8 mouse cellular contexts compared by ENCODE assay signal in the genomic region with DNA sequence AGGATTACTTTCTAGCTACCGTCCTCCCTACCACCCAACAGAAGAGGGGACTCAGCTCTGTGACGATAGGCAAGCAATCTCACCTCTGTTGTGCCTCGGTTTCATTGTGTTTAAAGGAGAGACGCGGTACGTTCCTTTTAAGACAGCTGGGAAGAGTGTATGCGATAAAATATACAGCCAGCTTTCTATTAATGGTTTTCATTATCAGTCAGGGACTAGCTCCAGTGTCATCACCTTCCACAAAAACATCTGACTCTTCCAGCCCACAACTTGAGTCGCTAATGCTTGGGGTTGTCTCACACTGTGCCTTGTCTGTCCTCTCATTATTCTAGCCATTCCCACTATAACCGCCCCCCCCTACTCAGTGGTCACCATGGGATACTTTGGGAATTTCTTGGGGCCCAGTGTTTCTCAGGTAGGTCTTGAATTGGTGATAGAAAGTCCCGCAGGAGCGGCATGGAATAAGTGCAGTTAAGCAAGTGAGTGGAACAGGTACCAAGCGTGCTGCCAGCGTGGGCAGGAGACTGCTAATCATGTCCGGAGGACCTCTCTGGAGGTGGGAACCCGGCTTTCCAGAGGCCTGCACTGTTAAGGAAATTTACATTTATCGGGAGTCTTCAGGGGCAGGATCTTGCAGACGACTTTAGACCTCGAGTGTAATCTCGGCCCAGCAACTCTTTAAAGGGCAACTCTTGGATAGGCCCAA. TPM values are rescaled to one million over a fixed set of nuclear protein-coding genes. Genes with fewer than 3 reads are reported as not detected.
A peak's percentile ranks its signal among the peaks of the same experiment; 100 is the strongest.
DNase-seq lines count a peak whose midpoint lies in the region; ATAC-seq lines count a peak whose summit lies in the region.
"Had no signal": no experiment of that assay in that cellular context is flagged by ENCODE, and none has a peak within 500 bp of the region (broad histone marks: within the 10 kb centered on the region; RNA-seq: fewer than 3 reads in every experiment).

No protein-coding gene starts in this region.

- peak overlapping the region; percentile 90 for H3K27ac ChIP-seq in forebrain, embryonic 10.5 days
- H3K27ac ChIP-seq in limb, embryonic 13.5 days = no peak overlapping the region
- H3K27ac ChIP-seq in stomach, embryonic 14.5 days (ENCODE audit: low read length) = peak overlapping the region; percentile 44; the same call in 1 of the 2 replicates

- no peaks in the 10 kb centered on the region for H3K9me3 ChIP-seq in megakaryocyte, embryonic 14.5 days
- no peaks in the 10 kb centered on the region for H3K9me3 ChIP-seq in forebrain, embryonic 10.5 days
- H3K9me3 ChIP-seq in limb, embryonic 13.5 days = no peaks in the 10 kb centered on the region
- H3K9me3 ChIP-seq in stomach, embryonic 14.5 days (ENCODE audit: control insufficient read depth, low read depth, low read length) = no peaks in the 10 kb centered on the region

- peak overlapping the region; percentile 98 for H3K4me2 ChIP-seq in limb, embryonic 13.5 days (replicated peaks)
- H3K4me2 ChIP-seq in stomach, embryonic 14.5 days (replicated peaks; ENCODE audit: low read depth, low read length) = peak overlapping the region; percentile 96

- 44% methylated on average over 19 of the region's 19 CpGs for WGBS in forebrain, embryonic 10.5 days
- WGBS in limb, embryonic 13.5 days = 43% methylated on average over 19 of the region's 19 CpGs
- 51% methylated on average over 19 of the region's 19 CpGs for WGBS in stomach, embryonic 14.5 days

- DNase-seq in forebrain, embryonic 10.5 days (ENCODE audit: extremely low spot score, low spot score) = no peak
- DNase-seq in cerebellum, postnatal 25 days = no peak
- no peak for DNase-seq in left cerebral cortex, adult 9 months (ENCODE audit: low spot score in 2 of 2)

- 0 out of 2 replicates have a peak overlapping the region, but pooled peaks have one; percentile 75 for H3K9ac ChIP-seq in limb, embryonic 13.5 days
- H3K9ac ChIP-seq in stomach, embryonic 14.5 days (replicated peaks; ENCODE audit: low read depth, low read length) = 0 out of 2 replicates have a peak overlapping the region, but pooled peaks have one; percentile 29

- H3K36me3 ChIP-seq in megakaryocyte, embryonic 14.5 days (replicated peaks; ENCODE audit: low read length) = no peaks in the 10 kb centered on the region
- H3K36me3 ChIP-seq in forebrain, embryonic 10.5 days (replicated peaks) = no peaks in the 10 kb centered on the region
- H3K36me3 ChIP-seq in limb, embryonic 13.5 days = no peaks in the 10 kb centered on the region
- no peaks in the 10 kb centered on the region for H3K36me3 ChIP-seq in stomach, embryonic 14.5 days (ENCODE audit: control insufficient read depth, insufficient read depth, low read length)

- peak overlapping the region; percentile 98 for H3K4me3 ChIP-seq in megakaryocyte, embryonic 14.5 days (replicated peaks)
- peak overlapping the region; percentile 79 for H3K4me3 ChIP-seq in forebrain, embryonic 10.5 days
- H3K4me3 ChIP-seq in limb, embryonic 13.5 days = peak overlapping the region; percentile 72
- H3K4me3 ChIP-seq in stomach, embryonic 14.5 days (ENCODE audit: low read depth, low read length) = peak overlapping the region; percentile 69

- no peaks in the 10 kb centered on the region for H3K27me3 ChIP-seq in megakaryocyte, embryonic 14.5 days (replicated peaks)
- peaks cover 27% of the 10 kb centered on the region for H3K27me3 ChIP-seq in forebrain, embryonic 10.5 days (ENCODE audit: poor library complexity, severe bottlenecking)
- H3K27me3 ChIP-seq in limb, embryonic 13.5 days = peaks cover 22% of the 10 kb centered on the region; the same call in 1 of the 2 replicates
- no peaks in the 10 kb centered on the region for H3K27me3 ChIP-seq in stomach, embryonic 14.5 days (ENCODE audit: control insufficient read depth, insufficient read depth, low read length)

- no peak; the same call in 1 of the 2 replicates for ATAC-seq in megakaryocyte, adult 5-6 weeks (ENCODE audit: poor library complexity, severe bottlenecking)
- ATAC-seq in limb, embryonic 13.5 days (ENCODE audit: low FRiP score, low read depth) = no peak
- no peak for ATAC-seq in stomach, embryonic 14.5 days (ENCODE audit: insufficient number of reproducible peaks, insufficient read depth, low FRiP score, low read depth)

- peaks cover 45% of the 10 kb centered on the region for H3K4me1 ChIP-seq in megakaryocyte, embryonic 14.5 days
- H3K4me1 ChIP-seq in forebrain, embryonic 10.5 days = peaks cover 49% of the 10 kb centered on the region
- peaks cover 29% of the 10 kb centered on the region for H3K4me1 ChIP-seq in limb, embryonic 13.5 days
- peaks cover 12% of the 10 kb centered on the region for H3K4me1 ChIP-seq in stomach, embryonic 14.5 days (ENCODE audit: control insufficient read depth, insufficient read depth, low read length)

RNA-seq across cellular contexts. Expression of a gene that starts 1.0 kb away (rescaled TPM):
- polyA plus RNA-seq in megakaryocyte, embryonic 14.5 days (2012; ENCODE audit: insufficient read depth, low replicate concordance) = 0.95 and 1.2 TPM in 2 replicates
- total RNA-seq in megakaryocyte, adult 5-6 weeks (2015) = 2.0 and 2.5 TPM in 2 replicates
- 1.7 and 1.8 TPM in 2 replicates for total RNA-seq in megakaryocyte, adult 5-6 weeks (2017)
- polyA plus RNA-seq in forebrain, embryonic 10.5 days (2016; fragmentation: Nextera tagmentation; extraction: Ambion mirVana) = 0.62 and 1.0 TPM in 2 replicates
- 0.83 and 0.98 TPM in 2 replicates for polyA plus RNA-seq in limb, embryonic 13.5 days (2015; fragmentation: Nextera tagmentation; extraction: Ambion mirVana)
- 2.1 and 2.2 TPM in 2 replicates for polyA plus RNA-seq in stomach, embryonic 14.5 days (2014; fragmentation: Nextera tagmentation; extraction: Ambion mirVana)

RNA-seq across cellular contexts. Expression of a gene that starts 14.0 kb away (rescaled TPM):
- not detected in 2 replicates for polyA plus RNA-seq in megakaryocyte, embryonic 14.5 days (2012; ENCODE audit: insufficient read depth, low replicate concordance)
- total RNA-seq in megakaryocyte, adult 5-6 weeks (2015) = not detected in 2 replicates
- total RNA-seq in megakaryocyte, adult 5-6 weeks (2017) = 3.6 TPM in 1 of 2 replicates, not detected in the other
- polyA plus RNA-seq in forebrain, embryonic 10.5 days (2016; fragmentation: Nextera tagmentation; extraction: Ambion mirVana) = not detected in 2 replicates
- polyA plus RNA-seq in limb, embryonic 13.5 days (2015; fragmentation: Nextera tagmentation; extraction: Ambion mirVana) = 0.27 TPM in 1 of 2 replicates, not detected in the other
- 0.43 TPM in 1 of 2 replicates, not detected in the other for polyA plus RNA-seq in stomach, embryonic 14.5 days (2014; fragmentation: Nextera tagmentation; extraction: Ambion mirVana)
- total RNA-seq: hematopoietic stem cell, adult 5-6 weeks had no signal
